Mouse (Mus musculus) heart, embryonic 15.5 days (tissue): Measurements from ENCODE around the gene Fcgr4. TPM values are rescaled to one million over a fixed set of nuclear protein-coding genes. Genes with fewer than 3 reads are reported as not detected.

Experiments
- ATAC-seq: fragments of 200-750 bp; cut with Nextera tagmentation; replicated peaks from 2 replicates; pipeline ENCODE4 v1.8.0; 2017; ENCODE audit warnings: low read depth, moderate TSS enrichment; ENCODE audit not compliant: insufficient number of reproducible peaks, insufficient read depth, low FRiP score
- H3K27ac ChIP-seq: fragments of 300-500 bp; sonication (generic); 2 replicates; pipeline ENCODE4 v1.5.1; 2015; ENCODE audit warnings: mild to moderate bottlenecking, inconsistent platforms
- H3K27me3 ChIP-seq: fragments of 300-500 bp; sonication (generic); 2 replicates; pipeline ENCODE4 v1.6.1; 2015; ENCODE audit warnings: inconsistent platforms
- H3K36me3 ChIP-seq: fragments of 300-500 bp; sonication (generic); 2 replicates; pipeline ENCODE4 v1.6.1; 2015; ENCODE audit warnings: mild to moderate bottlenecking, inconsistent platforms
- H3K4me1 ChIP-seq: fragments of 300-500 bp; sonication (generic); replicated peaks from 2 replicates; pipeline ENCODE4 v1.6.1; 2015; ENCODE audit warnings: inconsistent platforms
- H3K4me2 ChIP-seq: fragments of 300-500 bp; sonication (generic); 2 replicates; pipeline ENCODE4 v1.6.1; 2015; ENCODE audit warnings: inconsistent platforms, mild to moderate bottlenecking, moderate library complexity
- H3K4me3 ChIP-seq: fragments of 300-500 bp; sonication (generic); 2 replicates; pipeline ENCODE4 v1.5.1; 2015; ENCODE audit warnings: mild to moderate bottlenecking, inconsistent platforms
- H3K9ac ChIP-seq: fragments of 300-500 bp; sonication (generic); 2 replicates; pipeline ENCODE4 v1.6.1; 2015; ENCODE audit warnings: mild to moderate bottlenecking, inconsistent platforms
- H3K9me3 ChIP-seq: fragments of 300-500 bp; sonication (generic); replicated peaks from 2 replicates; pipeline ENCODE4 v1.6.1; 2016; ENCODE audit warnings: inconsistent platforms
- WGBS: fragments of 180-500 bp; shearing (Covaris S2); methylation state at CpG from one replicate; pipeline ENCODE4 v1.1.7; 2015; ENCODE audit warnings: mixed read lengths; 5-methylcytosine and 5-hydroxymethylcytosine counted together
- polyA plus RNA-seq: library from polyadenylated mRNA; unstranded; fragments of >200 nt; fragmentation: Nextera tagmentation; extraction: Ambion mirVana; gene quantifications from 2 replicates; pipeline ENCODE4 v1.2.1, GENCODE M21; 2015

Gene Fcgr4
- polyA plus RNA-seq, 1 experiment from 2014 or later = 1.1 TPM

DNA sequence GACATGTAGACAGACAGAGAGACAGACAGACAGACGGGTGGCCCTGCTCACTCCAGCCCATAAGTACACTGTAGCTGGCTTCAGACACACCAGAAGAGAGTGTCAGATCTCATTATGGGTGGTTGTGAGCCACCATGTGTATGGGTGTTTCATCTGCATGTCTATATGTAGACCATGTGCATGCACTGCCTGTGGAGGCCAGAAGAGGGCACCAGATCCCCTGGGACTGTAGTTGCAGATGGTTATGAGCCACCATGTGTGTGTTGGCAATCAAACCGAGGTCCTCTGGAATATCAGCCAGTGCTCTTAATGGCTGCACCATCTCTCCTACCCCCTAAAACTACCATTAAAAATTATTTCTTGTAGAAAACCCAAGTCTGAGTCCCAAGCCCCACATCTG lies 11.8 kb upstream of the Fcgr4 start:
- H3K9me3 ChIP-seq = no peaks in the 10 kb centered on the region
- no peak for ATAC-seq
- WGBS = 74% methylated on average over 2 of the region's 2 CpGs
- no peak overlapping the region for H3K4me2 ChIP-seq
- no peaks in the 10 kb centered on the region for H3K36me3 ChIP-seq
- H3K4me1 ChIP-seq = no peaks in the 10 kb centered on the region
- no peak overlapping the region for H3K4me3 ChIP-seq
- no peaks in the 10 kb centered on the region for H3K27me3 ChIP-seq
- no peak overlapping the region for H3K27ac ChIP-seq
- no peak overlapping the region for H3K9ac ChIP-seq

DNA sequence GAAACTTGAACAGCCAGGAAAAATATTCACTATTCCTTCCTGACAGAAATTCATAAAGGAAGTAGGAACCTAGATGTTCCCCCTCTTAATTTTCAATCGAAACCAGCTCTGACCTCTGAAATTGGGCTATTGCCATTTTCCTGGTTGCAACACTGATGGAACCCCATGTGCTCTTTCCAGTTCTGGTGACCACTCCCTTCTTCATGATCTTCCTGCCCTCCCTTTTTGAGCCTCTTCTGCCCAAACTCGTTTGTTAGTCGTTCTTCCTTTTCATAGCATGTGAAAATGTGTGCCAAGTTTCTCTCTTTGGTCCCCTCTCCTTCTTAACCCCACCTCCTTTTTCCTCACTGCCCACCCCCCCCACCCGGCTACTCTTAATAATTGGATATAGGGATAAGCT lies 7.0 kb upstream of the Fcgr4 start:
- no peaks in the 10 kb centered on the region for H3K36me3 ChIP-seq
- no peaks in the 10 kb centered on the region for H3K4me1 ChIP-seq
- no peak overlapping the region for H3K9ac ChIP-seq
- H3K4me2 ChIP-seq = no peak overlapping the region
- no peak overlapping the region for H3K27ac ChIP-seq
- WGBS = 75% methylated on average over 4 of the region's 4 CpGs
- H3K4me3 ChIP-seq = no peak overlapping the region
- H3K9me3 ChIP-seq = no peaks in the 10 kb centered on the region
- ATAC-seq = no peak
- H3K27me3 ChIP-seq = no peaks in the 10 kb centered on the region

DNA sequence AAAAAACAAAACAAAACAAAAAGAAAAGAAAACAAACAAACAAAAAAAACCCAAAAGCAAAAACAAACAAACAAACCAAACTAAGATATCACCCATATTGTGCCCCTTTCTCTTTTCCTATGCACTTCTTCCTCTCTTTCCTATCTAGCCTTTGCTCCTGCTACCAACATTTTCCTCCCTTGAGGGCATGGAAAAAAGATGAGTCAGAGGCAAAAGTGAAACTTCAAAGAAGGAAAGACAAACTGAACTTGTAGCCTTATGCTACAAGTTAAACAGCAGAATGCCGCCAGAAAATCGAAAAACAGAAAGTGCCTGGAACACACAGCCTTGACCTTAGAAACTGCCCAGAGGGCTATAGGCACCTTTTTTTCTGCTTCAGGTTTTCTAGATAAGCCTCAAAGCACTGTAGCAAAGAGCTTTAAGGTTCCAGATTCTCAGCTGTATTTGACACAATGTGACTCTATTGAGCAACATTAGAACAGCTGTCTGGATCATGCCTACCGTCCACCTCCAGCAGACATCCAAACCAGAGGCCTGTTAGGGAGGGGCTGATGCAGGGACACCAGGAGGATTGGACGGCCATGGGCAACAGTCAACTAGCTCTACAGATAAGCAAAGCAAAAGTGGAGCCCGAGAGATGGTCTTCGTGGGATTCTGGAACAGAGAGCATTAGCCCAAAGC lies 1.9 kb upstream of the Fcgr4 start:
- no peaks in the 10 kb centered on the region for H3K4me1 ChIP-seq
- no peaks in the 10 kb centered on the region for H3K27me3 ChIP-seq
- no peak overlapping the region for H3K4me3 ChIP-seq
- H3K9ac ChIP-seq = no peak overlapping the region
- WGBS = 61% methylated on average over 6 of the region's 6 CpGs
- H3K9me3 ChIP-seq = no peaks in the 10 kb centered on the region
- no peaks in the 10 kb centered on the region for H3K36me3 ChIP-seq
- no peak overlapping the region for H3K4me2 ChIP-seq
- no peak overlapping the region for H3K27ac ChIP-seq
- no peak for ATAC-seq

DNA sequence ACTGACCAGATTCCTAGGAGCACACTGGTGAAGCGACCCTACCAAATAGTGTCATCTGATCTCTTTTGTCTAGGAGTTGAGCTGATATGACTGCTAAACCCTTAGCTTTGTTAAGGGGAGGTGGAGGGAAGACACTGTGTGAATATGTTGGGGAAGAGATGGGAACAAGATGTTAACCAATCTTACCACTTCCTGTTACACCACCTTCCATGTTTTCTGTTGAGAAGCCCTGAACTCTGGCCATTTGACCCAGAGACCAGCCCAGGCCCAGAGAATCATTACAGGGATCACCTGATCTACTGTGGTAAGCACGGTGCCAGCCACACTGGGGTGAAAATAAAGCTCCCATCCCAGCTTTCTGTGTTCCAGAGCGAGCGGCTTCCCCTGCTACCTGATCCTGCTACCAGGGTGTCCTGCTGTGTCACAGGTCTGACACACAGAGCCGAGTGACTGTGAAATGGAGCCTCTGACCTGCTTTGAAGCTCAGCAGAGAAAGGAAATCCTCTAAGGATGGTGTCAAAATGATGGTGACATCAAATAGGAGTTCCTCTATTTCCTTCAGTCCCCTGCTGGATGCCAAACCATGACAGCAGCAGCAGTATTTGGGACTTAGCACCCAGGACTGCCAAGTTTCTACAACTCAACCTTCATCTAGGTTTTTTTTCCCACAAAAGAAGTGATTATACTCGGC lies 1.1 kb upstream of the Fcgr4 start:
- Histone ChIP-seq H3K27me3 (no peaks in the 10 kb centered on the region), H3K4me1 (no peaks in the 10 kb centered on the region), H3K9ac (no peak overlapping the region), H3K4me2 (no peak overlapping the region), H3K36me3 (no peaks in the 10 kb centered on the region), H3K4me3 (no peak overlapping the region), H3K9me3 (no peaks in the 10 kb centered on the region), H3K27ac (no peak overlapping the region)
- 43% methylated on average over 6 of the region's 6 CpGs for WGBS
- no peak for ATAC-seq

DNA sequence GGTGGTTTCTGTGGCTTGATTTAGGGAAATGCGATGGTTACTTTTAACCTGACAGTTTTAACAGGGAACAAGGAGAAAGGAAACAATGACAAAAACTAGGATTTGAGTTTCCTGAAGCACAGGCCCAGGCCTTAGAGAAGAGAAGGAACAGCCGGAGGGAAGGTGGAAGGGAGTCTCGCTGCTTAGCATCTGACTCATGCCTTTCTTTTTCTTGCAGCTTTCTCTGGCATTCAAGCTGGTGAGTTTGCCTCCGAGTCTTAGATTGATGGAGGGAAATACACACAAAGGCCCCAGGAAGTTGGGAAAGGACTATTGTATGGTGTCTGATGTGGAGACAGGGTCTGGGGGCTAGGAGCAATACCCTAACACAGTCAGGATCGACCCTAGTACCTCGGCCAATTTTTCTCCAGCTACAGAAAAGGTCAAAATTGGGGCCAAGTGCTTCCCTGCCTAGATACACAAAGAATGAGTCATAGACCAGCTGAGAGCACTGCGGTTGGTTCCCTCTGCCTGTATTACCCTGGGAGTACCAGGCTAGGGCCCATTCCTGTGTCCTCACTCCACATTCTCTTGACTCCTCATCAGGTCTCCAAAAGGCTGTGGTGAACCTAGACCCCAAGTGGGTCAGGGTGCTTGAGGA lies 711 bp downstream of the Fcgr4 start:
- Histone ChIP-seq H3K4me3 (no peak overlapping the region), H3K9ac (no peak overlapping the region), H3K9me3 (no peaks in the 10 kb centered on the region), H3K4me1 (no peaks in the 10 kb centered on the region), H3K27ac (no peak overlapping the region), H3K27me3 (no peaks in the 10 kb centered on the region), H3K4me2 (no peak overlapping the region), H3K36me3 (no peaks in the 10 kb centered on the region)
- no peak for ATAC-seq
- WGBS = 69% methylated on average over 7 of the region's 7 CpGs

DNA sequence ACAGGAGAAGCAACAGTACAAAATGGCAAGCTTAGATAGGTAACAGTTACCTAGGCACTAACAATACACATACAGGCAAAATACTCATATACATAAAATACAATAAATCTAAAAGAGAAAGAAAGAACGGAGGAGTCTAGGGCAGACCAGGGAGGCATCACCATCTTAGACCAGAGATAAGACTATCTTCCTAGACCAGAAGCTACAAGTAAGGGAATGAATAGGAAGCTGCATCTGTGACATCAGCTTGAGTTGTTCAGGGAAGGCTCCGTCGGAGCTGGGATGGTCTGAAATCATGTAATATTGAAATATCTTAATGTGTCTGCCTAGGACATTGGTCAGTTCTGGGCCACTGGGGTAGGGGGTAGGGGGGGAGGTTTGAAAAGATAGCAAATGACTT lies 13.0 kb downstream of the Fcgr4 start:
- Histone ChIP-seq H3K27ac (no peak overlapping the region), H3K4me3 (no peak overlapping the region), H3K4me1 (peaks cover 18% of the 10 kb centered on the region), H3K9me3 (no peaks in the 10 kb centered on the region), H3K27me3 (peaks cover 31% of the 10 kb centered on the region), H3K36me3 (no peaks in the 10 kb centered on the region), H3K9ac (no peak overlapping the region), H3K4me2 (no peak overlapping the region)
- no peak for ATAC-seq
- WGBS = 76% methylated on average over 3 of the region's 3 CpGs

DNA sequence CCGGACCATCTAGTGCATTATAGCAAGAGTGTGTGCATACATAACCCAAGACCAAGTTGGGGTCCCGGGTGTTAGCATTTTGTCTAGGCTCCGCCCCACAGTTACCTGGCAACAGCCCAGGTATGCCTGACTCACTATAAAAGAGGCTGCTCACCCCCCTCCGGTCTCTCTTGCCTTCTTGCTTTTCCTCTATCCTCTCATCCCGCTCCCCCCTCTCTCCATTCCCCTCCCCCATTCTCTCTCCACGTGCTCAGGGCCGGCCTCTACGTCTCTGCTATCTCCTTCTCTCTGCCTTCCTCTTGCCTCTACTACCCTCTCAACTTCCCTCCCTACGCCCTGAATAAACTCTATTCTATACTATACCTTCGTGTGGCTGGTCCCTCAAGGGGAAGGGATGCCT lies 14.0 kb downstream of the Fcgr4 start:
- peak overlapping the region; percentile 45 for H3K9ac ChIP-seq
- WGBS = 7% methylated on average over 10 of the region's 10 CpGs
- H3K9me3 ChIP-seq = no peaks in the 10 kb centered on the region
- H3K4me1 ChIP-seq = peaks cover 18% of the 10 kb centered on the region
- H3K4me3 ChIP-seq = peak overlapping the region; percentile 65
- H3K27me3 ChIP-seq = peaks cover 31% of the 10 kb centered on the region
- 0 out of 2 replicates have a peak, but pooled peaks have one; percentile 21 for ATAC-seq
- H3K36me3 ChIP-seq = no peaks in the 10 kb centered on the region
- peak overlapping the region; percentile 93 for H3K4me2 ChIP-seq
- no peak overlapping the region for H3K27ac ChIP-seq

DNA sequence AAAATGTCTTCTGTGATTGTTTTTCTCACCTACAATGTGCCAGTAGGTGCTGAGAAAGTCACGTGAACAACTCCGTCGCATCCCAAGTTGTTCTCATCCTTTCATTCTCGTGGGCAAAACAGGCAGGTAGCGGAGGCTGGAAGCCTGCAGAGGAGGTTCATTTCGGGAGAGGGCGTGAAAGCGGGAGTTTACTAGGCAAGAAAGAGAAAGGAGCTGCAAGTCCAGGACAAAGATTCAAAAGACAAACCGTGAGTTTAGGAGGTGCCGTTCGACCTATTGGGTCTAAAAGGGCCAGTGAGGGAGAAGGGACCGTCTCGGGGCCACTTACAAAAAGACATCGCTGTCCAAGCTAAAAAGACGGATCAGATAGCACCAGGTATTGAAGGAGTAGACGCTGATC lies 14.5 kb downstream of the Fcgr4 start:
- peak overlapping the region; percentile 93 for H3K4me2 ChIP-seq
- H3K9me3 ChIP-seq = no peaks in the 10 kb centered on the region
- peak overlapping the region; percentile 45 for H3K9ac ChIP-seq
- peaks cover 31% of the 10 kb centered on the region for H3K27me3 ChIP-seq
- ATAC-seq = no peak
- no peaks in the 10 kb centered on the region for H3K36me3 ChIP-seq
- WGBS = 0% methylated on average over 16 of the region's 16 CpGs
- H3K4me3 ChIP-seq = peak overlapping the region; percentile 65
- peaks cover 18% of the 10 kb centered on the region for H3K4me1 ChIP-seq
- no peak overlapping the region for H3K27ac ChIP-seq

DNA sequence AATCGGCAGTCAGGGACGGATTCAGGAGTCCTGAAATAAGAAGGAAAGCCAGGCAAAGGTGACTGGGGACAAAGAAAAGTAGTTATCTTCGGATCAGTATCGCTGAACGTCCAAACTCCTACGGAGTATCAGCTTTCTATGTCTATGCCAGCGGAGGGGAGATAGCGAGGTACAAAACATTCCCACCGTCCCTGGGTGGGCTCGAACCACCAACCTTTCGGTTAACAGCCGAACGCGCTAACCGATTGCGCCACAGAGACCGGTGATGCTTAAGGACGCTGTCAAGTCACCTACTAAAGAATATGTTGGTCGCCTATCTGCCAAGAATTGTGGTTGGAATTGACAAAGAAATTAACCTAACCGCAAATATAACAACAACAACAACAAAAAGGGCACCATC lies 15.0 kb downstream of the Fcgr4 start:
- ATAC-seq = peak; percentile 66; the same call in 1 of the 2 replicates
- Histone ChIP-seq H3K27me3 (peaks cover 31% of the 10 kb centered on the region), H3K9me3 (no peaks in the 10 kb centered on the region), H3K4me3 (peak overlapping the region; percentile 65), H3K36me3 (no peaks in the 10 kb centered on the region), H3K4me2 (peak overlapping the region; percentile 93), H3K27ac (no peak overlapping the region), H3K4me1 (peaks cover 18% of the 10 kb centered on the region), H3K9ac (peak overlapping the region; percentile 45)
- under 1% methylated on average over 20 of the region's 20 CpGs for WGBS

DNA sequence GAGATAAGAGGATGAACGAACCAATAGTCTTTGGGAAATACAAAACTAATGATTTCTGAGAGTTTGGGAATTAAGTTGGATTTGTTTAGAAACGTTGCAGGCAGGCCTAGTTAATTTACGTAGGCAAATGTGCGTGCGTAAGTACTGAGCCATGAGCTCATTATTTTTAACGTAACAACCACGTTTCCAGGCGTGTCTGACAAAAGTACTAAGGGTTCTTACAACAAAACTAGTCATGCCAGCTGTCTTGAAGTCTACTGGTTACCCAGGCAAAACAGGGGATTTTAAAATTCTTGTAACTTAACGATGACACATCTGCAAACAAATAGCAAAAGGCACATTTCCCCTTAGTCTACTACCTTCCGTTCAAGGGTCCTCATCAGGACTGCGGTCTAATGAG lies 15.5 kb downstream of the Fcgr4 start:
- H3K27ac ChIP-seq = no peak overlapping the region
- no peaks in the 10 kb centered on the region for H3K36me3 ChIP-seq
- no peaks in the 10 kb centered on the region for H3K9me3 ChIP-seq
- no peak overlapping the region for H3K9ac ChIP-seq
- H3K4me2 ChIP-seq = peak overlapping the region; percentile 93
- WGBS = 11% methylated on average over 11 of the region's 11 CpGs
- H3K27me3 ChIP-seq = peaks cover 27% of the 10 kb centered on the region
- H3K4me3 ChIP-seq = peak overlapping the region; percentile 65
- H3K4me1 ChIP-seq = peaks cover 18% of the 10 kb centered on the region
- ATAC-seq = no peak

DNA sequence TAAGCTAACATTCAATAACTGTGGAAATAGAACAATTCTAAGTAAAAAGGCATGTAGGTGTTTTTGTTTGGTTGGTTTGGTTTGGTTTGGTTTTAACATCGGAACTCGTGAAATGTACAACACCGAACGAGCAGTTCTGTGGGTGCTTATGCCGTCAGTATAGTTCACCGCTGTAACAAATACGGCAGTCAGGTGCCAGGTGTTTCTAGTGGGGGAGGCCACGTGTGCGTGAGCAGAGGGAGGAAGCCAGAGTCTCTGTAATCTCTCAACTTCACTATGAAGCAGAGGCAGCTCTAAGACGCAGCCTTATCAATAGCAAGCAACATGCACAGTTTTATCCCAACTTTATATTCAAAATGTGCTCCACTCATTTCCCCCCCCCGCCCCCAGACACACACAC lies 16.9 kb downstream of the Fcgr4 start:
- no peaks in the 10 kb centered on the region for H3K9me3 ChIP-seq
- no peak overlapping the region for H3K27ac ChIP-seq
- ATAC-seq = no peak
- 0 out of 2 replicates have a peak overlapping the region, but pooled peaks have one; percentile 93 for H3K4me2 ChIP-seq
- no peaks in the 10 kb centered on the region for H3K36me3 ChIP-seq
- H3K4me1 ChIP-seq = peaks cover 18% of the 10 kb centered on the region
- H3K27me3 ChIP-seq = peaks cover 17% of the 10 kb centered on the region
- H3K9ac ChIP-seq = no peak overlapping the region
- H3K4me3 ChIP-seq = no peak overlapping the region
- WGBS = 45% methylated on average over 11 of the region's 11 CpGs
